Mouse (Mus musculus) limb, embryonic 11.5 days (tissue): ENCODE results near the gene Syt1. TPM values are rescaled to one million over a fixed set of nuclear protein-coding genes. Genes with fewer than 3 reads are reported as not detected.

Experiments
- ATAC-seq: fragments of 200-750 bp; cut with Nextera tagmentation; 2 replicates; pipeline ENCODE4 v1.8.0; 2017; ENCODE audit warnings: low read depth; ENCODE audit not compliant: insufficient number of reproducible peaks, low FRiP score, low TSS enrichment
- DNase-seq: peaks from one replicate; pipeline ENCODE4 v3.0.0-alpha.2; 2015; ENCODE audit warnings: low spot score
- H3K27ac ChIP-seq: fragments of 300-500 bp; sonication (generic); replicated peaks from 2 replicates; pipeline ENCODE4 v1.5.1; 2014; ENCODE audit warnings: low read depth, mild to moderate bottlenecking, low read length
- H3K27me3 ChIP-seq: fragments of 300-500 bp; sonication (generic); 2 replicates; pipeline ENCODE4 v1.6.1; 2014; ENCODE audit warnings: mild to moderate bottlenecking, low read length, mixed read lengths; ENCODE audit not compliant: control insufficient read depth, insufficient read depth
- H3K36me3 ChIP-seq: fragments of 300-500 bp; sonication (generic); 2 replicates; pipeline ENCODE4 v1.6.1; 2014; ENCODE audit warnings: mild to moderate bottlenecking, low read length, moderate library complexity, mixed read lengths; ENCODE audit not compliant: control insufficient read depth, insufficient read depth
- H3K4me1 ChIP-seq: fragments of 300-500 bp; sonication (generic); 2 replicates; pipeline ENCODE4 v1.6.1; 2014; ENCODE audit warnings: low read length, mixed read lengths; ENCODE audit not compliant: control insufficient read depth, insufficient read depth
- H3K4me2 ChIP-seq: fragments of 300-500 bp; sonication (generic); 2 replicates; pipeline ENCODE4 v1.6.1; 2014; ENCODE audit warnings: low read depth, mild to moderate bottlenecking, moderate library complexity; ENCODE audit not compliant: severe bottlenecking
- H3K4me3 ChIP-seq: fragments of 300-500 bp; sonication (generic); 2 replicates; pipeline ENCODE4 v1.5.1; 2014; ENCODE audit warnings: low read depth, low read length
- H3K9ac ChIP-seq: fragments of 300-500 bp; sonication (generic); 2 replicates; pipeline ENCODE4 v1.6.1; 2014; ENCODE audit warnings: mild to moderate bottlenecking, low read length
- H3K9me3 ChIP-seq: fragments of 300-500 bp; sonication (generic); 2 replicates; pipeline ENCODE4 v1.6.1; 2016; ENCODE audit warnings: low read length; ENCODE audit not compliant: control insufficient read depth
- WGBS: fragments of 180-500 bp; shearing (Covaris S2); extraction: QIAGEN DNeasy Blood & Tissue Kit; methylation state at CpG from one replicate; pipeline ENCODE4 v1.1.7; 2014; 5-methylcytosine and 5-hydroxymethylcytosine counted together
- polyA plus RNA-seq: library from polyadenylated mRNA; unstranded; fragments of >200 nt; fragmentation: Nextera tagmentation; extraction: Ambion mirVana; gene quantifications from 2 replicates; pipeline ENCODE4 v1.2.1, GENCODE M21; 2014

Gene Syt1
- polyA plus RNA-seq, 1 experiment from 2014 or later, result 0.32 TPM

DNA sequence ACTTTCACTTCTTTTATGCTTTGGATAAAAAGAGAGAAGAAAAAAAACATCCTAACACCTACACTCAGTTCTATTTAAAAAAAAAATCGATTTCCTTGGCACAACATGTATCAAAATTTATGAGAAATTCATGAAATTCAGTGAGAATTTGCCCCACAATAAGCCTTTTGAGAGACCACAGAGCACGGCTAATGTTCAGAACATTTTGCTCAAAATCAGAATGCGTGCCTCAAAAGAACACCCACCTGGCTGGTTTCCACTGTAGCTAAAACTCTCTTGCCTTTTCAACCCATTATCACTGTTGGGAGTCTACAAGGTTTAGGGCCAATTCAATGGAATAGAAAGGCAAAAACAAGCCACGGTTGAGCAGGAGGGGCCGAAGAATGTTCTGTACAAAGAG, 390.9 kb downstream of the Syt1 start:
- ATAC-seq (no peak), DNase-seq (no peak)
- no peak overlapping the region for H3K4me2 ChIP-seq
- WGBS, result 91% methylated on average over 5 of the region's 5 CpGs
- H3K9me3 ChIP-seq, result no peaks in the 10 kb centered on the region
- no peak overlapping the region for H3K9ac ChIP-seq
- H3K27ac ChIP-seq, result no peak overlapping the region
- no peaks in the 10 kb centered on the region for H3K36me3 ChIP-seq
- H3K4me1 ChIP-seq, result no peaks in the 10 kb centered on the region
- H3K27me3 ChIP-seq, result no peaks in the 10 kb centered on the region
- no peak overlapping the region for H3K4me3 ChIP-seq

DNA sequence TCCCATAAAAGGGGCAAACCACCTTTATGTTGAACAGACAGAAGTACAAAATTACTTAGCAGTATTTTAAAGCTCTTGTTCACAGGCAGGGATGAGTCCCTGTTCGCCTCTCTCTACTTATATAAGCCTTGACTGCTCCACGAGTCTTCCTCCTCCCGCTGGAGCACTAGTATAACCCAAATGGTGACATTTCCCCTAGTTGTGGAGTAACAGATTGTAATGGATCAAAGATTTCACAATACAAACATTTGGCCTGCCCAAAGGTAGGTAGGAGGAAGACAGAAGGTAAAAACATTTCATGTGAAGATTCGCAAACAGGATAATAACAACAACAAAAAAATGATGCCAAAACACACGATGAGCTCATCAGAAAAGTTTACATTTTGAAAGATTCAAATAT, 391.6 kb downstream of the Syt1 start:
- no peak for DNase-seq
- Histone ChIP-seq H3K27ac (no peak overlapping the region), H3K4me1 (no peaks in the 10 kb centered on the region), H3K4me2 (no peak overlapping the region), H3K27me3 (no peaks in the 10 kb centered on the region), H3K4me3 (no peak overlapping the region), H3K9me3 (no peaks in the 10 kb centered on the region), H3K9ac (no peak overlapping the region), H3K36me3 (no peaks in the 10 kb centered on the region)
- ATAC-seq, result no peak
- WGBS, result 92% methylated on average over 5 of the region's 5 CpGs

DNA sequence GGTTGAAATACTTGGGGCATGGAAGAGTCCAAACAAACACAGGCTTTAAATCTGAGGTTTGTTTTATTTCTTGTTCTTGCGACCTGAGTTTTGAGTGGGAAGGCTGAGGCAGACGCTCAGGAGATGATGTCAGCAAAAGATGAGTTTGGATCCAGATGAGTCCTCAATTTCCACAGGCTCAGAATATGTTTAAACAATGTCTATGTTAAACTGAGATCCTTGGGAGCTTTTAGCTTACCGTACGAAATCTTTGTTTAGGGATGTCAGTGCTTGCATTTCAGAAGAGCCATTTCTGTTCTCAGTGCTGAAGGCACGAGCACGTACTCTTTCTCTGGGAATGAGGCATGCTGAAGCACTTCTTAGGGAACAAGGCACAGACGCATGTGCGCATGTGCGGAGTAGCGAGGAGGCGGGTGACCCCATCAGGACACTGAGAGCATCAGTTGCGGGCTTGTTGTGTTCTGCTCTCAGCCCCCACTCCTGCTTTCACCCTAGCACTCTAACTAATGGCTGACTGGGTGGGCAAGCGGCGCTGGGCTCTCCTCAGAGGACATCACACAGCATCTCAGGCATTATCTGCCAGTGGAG, 400.6 kb downstream of the Syt1 start:
- DNase-seq (no peak), ATAC-seq (no peak)
- Histone ChIP-seq H3K27me3 (no peaks in the 10 kb centered on the region), H3K36me3 (no peaks in the 10 kb centered on the region), H3K4me3 (no peak overlapping the region), H3K4me2 (no peak overlapping the region), H3K27ac (no peak overlapping the region), H3K4me1 (no peaks in the 10 kb centered on the region), H3K9me3 (no peaks in the 10 kb centered on the region), H3K9ac (no peak overlapping the region)
- WGBS, result 77% methylated on average over 14 of the region's 14 CpGs

DNA sequence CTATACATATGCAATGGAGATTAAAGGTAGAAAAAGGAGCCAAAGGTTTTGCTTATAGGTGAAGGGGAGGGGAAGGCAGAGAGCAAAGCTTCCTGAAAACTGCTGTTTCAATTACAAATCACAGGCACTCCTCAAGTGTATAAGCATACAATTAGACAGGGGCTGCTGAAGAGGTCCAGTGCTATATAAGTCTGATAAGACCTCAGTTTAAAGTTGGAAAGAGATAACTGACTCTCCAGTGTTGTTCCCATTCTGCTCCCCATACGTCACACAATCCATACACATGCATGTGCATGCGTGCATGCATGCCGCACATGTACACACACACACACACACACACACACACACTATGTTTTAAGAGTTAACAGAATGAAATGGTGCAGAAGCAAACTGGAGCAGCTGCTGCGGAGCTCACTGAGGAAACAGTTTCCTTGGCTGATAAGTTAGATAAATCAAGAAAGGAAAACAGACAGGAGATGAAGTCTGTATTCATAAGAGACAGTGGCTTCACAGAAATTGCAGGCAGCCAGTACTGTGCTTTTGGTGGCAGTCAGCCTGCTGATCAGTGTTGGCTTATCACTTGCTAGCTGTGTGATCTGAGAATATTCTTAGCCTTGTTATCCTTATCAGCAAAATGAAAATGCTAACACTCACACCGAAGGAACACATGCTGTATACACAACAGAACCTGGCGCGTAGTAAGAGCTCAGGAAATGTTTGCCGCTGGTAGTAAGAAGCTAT, 408.9 kb downstream of the Syt1 start:
- H3K9me3 ChIP-seq, result peaks cover 3% of the 10 kb centered on the region; the same call in 1 of the 2 replicates
- no peak for ATAC-seq

DNA sequence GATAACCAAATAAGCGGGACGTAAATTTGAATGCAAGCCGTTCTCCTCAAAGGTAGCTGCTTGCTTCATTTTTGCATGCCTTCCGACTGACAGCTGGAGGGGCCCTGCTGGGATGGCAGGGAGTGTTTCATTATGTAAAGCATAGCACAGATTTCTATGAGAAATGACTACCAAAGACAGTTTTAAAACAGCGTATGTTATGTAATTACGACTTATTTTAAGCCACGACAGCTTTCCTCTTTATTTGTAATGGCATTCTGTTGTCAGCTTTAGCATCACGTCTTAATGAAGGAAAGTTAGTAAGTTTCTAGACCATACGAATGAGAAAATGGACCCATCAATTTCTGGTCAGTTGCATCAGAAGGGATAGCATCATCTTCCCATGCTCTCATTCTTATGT, 410.1 kb downstream of the Syt1 start:
- no peak overlapping the region for H3K4me2 ChIP-seq
- H3K36me3 ChIP-seq, result no peaks in the 10 kb centered on the region
- WGBS, result 84% methylated on average over 9 of the region's 9 CpGs
- H3K9ac ChIP-seq, result no peak overlapping the region
- ATAC-seq (no peak), DNase-seq (no peak)
- no peak overlapping the region for H3K4me3 ChIP-seq
- no peak overlapping the region for H3K27ac ChIP-seq
- H3K27me3 ChIP-seq, result no peaks in the 10 kb centered on the region
- peaks cover 3% of the 10 kb centered on the region; the same call in 1 of the 2 replicates for H3K9me3 ChIP-seq
- no peaks in the 10 kb centered on the region for H3K4me1 ChIP-seq

More for the DNA sequence above, 408.9 kb downstream of the Syt1 start:
- no peaks in the 10 kb centered on the region for H3K4me1 ChIP-seq
- 91% methylated on average over 8 of the region's 8 CpGs for WGBS
- DNase-seq, result no peak
- H3K36me3 ChIP-seq, result no peaks in the 10 kb centered on the region
- H3K27me3 ChIP-seq, result no peaks in the 10 kb centered on the region
- no peak overlapping the region for H3K4me2 ChIP-seq
- no peak overlapping the region for H3K4me3 ChIP-seq
- no peak overlapping the region for H3K27ac ChIP-seq
- H3K9ac ChIP-seq, result no peak overlapping the region

DNA sequence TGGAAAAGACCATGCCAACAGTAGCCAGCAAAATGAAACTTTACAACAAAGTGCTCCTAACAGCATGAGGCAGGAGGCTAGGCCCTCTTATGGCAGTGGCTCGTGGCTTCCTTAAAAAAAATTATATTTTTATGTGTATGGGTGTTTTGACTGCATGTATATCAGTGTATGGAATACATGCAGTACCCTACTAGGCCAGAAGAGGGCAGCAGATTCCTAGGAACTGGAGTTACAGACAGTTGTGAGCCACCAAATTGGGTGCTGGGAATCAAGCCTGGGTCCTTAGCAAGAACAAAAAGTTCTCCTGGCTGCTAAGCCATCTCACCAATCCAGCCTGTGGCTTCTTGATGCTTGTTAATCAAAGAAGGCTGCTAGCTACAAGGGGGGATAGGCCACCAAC, 413.4 kb downstream of the Syt1 start:
- H3K4me3 ChIP-seq, result no peak overlapping the region
- H3K27ac ChIP-seq, result no peak overlapping the region
- no peaks in the 10 kb centered on the region for H3K4me1 ChIP-seq
- H3K9me3 ChIP-seq, result peaks cover 3% of the 10 kb centered on the region; the same call in 1 of the 2 replicates
- ATAC-seq (no peak), DNase-seq (no peak)
- H3K9ac ChIP-seq, result no peak overlapping the region
- H3K27me3 ChIP-seq, result no peaks in the 10 kb centered on the region
- no peaks in the 10 kb centered on the region for H3K36me3 ChIP-seq
- no peak overlapping the region for H3K4me2 ChIP-seq
- WGBS, result 95% methylated on average over 1 of the region's 1 CpGs

DNA sequence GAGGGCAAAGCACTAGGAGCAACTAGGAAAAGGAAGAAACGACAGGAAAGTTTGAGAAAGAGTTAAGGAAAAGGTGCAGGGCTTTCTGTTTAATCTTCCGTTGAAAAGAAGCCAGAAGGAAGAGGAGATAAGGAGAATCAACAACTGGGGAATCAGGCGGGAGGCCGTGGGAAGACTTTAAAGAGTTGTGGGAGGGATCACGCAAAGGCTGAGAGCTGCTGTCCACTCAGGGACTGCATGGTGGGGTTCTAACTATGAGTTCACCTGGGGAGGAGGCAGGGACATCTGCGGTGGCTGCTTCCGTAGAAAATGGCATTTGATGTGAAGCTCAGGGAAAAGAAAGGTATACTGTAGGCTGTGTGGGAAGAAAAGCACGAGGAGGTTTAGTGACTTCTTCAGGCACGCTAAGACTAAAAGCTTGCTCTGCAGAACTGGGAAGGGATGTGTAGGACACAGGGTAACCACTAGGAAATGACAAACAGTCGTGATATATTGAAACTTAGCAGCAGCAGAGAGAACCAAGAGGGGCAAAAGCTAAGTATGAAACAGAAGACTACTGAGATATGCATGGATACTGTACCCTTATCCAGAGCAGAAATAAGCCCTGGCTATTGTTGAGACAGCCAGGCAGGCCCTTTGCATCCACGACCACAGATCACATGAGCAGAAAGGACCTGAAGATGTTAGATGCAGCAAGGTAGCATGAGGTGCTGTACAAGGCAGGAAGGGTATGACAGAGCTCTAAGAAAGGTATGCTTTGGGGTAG, 414.4 kb downstream of the Syt1 start:
- Histone ChIP-seq H3K9me3 (peaks cover 3% of the 10 kb centered on the region; the same call in 1 of the 2 replicates), H3K4me2 (no peak overlapping the region), H3K4me1 (no peaks in the 10 kb centered on the region), H3K9ac (no peak overlapping the region), H3K27me3 (no peaks in the 10 kb centered on the region), H3K27ac (no peak overlapping the region), H3K36me3 (no peaks in the 10 kb centered on the region), H3K4me3 (no peak overlapping the region)
- WGBS, result 68% methylated on average over 11 of the region's 11 CpGs
- ATAC-seq (no peak), DNase-seq (no peak)

DNA sequence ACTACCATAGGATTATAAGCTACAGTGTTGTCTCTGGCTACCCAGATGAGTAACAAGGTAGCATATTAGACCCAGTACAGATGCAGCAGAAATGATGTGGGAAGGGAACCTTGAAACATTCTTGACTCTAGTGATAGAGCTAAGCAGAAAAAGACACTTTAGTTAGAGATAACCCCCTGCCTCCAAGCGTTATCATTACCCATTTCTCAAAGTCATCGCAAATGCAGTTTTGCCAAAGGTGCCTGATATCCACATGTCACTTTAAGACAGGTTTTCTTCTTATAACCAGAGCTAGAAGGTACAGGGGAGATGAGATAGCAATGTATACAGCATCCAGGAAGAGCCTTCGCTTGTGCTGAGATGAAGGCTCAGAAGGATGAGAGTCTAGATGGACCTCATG, 421.4 kb downstream of the Syt1 start:
- ATAC-seq (no peak), DNase-seq (no peak)
- H3K4me2 ChIP-seq, result no peak overlapping the region
- whole genome bisulfite sequencing, result 90% methylated on average over 3 of the region's 3 CpGs
- no peak overlapping the region for H3K27ac ChIP-seq
- H3K4me1 ChIP-seq, result no peaks in the 10 kb centered on the region
- no peak overlapping the region for H3K4me3 ChIP-seq
- no peaks in the 10 kb centered on the region for H3K36me3 ChIP-seq
- no peaks in the 10 kb centered on the region for H3K27me3 ChIP-seq
- no peak overlapping the region for H3K9ac ChIP-seq
- H3K9me3 ChIP-seq, result no peaks in the 10 kb centered on the region
